Mouse (Mus musculus) kidney, postnatal 25 days (tissue): ENCODE measurements around the gene Rhebl1.

Experiments used
- DNase-seq, 2 experiments: peaks; one replicate each; pipeline ENCODE4 v3.0.0; 2021; ENCODE audit warnings: mixed read lengths in 2 of 2

Rhebl1 gene

DNA sequence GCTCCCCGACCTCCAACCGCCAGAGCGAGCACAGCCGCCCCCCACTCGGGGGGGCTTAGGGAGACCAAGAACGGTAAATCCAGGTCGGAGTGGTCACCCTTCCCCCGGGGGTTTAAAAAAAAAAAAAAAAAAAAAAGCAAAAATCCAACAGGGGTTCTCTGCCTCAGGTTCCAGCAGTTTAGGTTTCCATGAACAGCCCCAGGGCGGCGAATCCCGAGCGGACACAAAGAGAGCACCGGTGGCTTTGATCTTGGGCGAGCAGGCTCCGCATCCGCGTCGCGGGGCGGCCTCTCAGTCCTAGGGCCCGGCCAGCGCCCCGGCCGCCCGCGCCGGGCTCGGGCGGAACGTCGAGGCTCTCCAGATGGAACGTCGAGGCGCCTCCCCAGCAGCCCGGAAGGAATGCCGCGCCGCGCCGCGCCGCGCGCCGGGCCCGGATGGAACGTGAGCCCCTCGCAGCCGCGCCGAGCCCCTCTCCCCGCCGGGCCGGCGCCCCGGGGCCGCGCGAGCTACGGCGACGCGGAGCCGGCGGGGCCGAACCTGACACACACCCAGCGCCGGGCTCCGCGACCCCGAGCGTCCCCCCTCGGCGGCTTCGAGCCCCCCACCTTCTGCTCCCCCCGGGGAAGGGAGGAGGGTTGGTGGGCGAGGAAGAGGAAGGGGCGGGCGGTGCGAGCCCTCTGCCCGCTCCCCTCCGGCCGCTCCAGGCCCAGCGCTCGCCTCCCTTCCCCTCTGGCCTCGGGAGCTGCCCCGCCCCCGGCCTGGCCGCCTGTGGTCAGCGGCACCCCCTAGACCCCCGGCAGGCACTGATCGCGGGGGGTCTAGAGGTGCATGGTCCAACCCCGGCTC lies 23.0 kb downstream of the Rhebl1 start, which contains the start of gene Kmt2d:
Kmt2d (minus strand) TSS at position 135 of the 846 bp plus-strand sequence.
- peak; percentile 42 to 69 for DNase-seq

DNA sequence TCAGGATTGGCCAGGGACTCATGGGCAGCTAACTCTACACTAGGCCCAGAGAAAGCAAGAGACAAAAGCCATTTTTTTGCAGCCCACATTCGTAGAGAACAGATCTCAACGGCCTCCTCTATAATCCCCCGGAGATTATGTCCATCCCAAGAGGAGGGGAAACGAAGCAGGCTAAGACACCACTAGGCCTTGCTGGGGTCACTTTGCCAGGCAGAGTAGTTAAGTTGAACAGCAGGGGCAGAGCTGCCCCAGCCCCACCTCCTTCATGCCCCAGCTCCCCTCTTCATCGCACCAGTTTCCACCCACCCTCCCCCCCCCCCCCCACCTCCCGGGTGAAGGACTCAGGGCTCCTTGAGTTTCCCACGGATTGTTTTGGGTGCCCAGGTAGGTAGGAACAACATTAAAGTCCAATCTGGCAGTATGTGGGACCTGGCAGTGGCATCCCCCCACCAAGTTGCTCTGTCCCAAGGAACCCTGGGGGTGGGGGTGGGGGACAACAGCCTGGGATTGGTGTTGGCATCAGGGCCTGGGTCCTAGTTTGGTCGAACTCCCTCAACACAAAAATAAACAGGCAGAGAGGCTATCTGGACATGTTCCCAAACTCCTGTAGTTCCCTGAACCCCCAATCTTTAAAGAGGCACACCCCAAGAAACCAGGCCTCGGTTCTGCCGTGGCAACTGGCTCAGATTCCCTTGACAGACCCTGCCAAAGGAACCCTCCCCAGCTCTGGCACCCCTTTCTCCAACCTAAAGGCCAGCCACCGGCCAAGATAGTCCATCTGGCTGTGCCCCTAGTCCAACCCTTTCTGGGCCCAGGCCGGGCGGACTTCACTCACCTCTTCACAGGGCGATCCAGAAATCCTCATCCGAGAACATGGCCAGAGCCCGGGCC lies 23.9 kb downstream of the Rhebl1 start:
- DNase-seq, result peak; percentile 53 to 78

DNA sequence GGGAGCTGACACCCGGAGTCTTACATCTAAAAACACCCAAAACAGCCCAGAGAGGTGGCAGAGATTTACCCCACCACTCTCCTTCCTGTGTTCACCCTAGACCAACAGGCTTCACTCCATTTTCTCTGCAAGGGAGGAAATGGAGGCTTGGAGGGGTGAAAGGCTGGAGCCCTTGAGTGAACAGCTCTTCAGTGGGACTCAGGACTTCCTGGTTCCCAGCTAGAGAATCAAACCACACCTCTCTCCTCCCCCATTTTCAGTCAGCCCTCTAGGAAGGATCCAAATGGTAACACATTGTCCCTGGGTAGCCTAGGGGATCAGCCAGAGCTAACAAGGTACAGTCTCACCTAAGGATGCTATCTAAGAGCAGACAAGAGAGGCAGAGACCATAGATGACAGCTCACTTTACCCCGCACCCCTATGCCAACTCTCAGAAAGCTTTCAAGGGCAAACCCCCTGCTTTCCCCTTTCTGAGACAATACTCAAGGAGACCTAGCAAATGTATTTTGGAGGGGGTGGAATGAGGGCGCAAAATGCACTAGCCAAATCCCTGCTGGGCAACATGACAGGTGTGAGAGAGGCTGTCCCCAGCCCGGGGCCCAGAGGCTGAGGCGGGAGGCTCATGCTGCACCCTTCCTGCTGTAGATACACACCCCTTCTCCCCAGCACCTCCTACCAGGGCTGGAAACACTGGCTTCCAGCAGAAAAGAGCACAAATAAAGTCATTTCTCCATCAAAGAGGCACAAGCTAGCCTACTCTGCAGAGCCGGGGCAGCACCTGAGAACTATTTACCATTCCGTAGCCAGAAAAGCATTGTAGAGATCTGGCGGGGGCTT lies 24.8 kb downstream of the Rhebl1 start:
- no peak for DNase-seq

DNA sequence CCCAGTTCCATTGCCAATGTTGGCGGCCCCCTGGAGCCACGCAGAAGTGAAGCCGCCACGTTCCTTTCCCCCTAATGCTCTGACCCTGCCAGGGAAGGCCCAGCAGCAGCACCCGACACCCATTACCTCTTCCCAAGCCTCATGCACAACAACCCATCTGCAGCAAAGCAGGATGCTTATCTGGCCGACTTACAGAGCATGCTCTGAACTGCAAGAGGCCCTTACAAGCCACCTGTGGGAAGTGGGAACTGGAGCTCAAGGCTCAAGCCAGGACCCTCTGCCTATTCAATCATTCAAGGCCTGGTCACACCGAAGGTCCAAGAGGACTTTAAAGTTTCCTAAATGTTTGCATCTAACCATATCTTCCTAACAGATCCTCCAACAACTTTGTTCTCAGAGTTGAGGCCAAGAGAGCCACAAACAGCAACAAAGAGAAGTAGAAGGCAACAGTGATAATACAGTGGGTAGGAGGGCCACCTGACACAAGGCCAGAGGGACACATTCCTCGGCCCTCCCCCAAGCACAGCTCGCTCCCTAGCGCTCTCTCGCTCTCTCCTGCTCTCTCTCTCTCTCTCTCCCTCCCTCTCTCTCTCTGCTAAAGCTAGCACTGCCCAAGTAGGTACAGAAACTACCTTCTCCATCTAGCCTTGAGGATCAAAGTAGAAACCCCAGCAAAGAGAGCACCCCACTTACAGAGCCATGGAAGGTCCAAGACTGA lies 25.8 kb downstream of the Rhebl1 start:
- DNase-seq, result no peak

DNA sequence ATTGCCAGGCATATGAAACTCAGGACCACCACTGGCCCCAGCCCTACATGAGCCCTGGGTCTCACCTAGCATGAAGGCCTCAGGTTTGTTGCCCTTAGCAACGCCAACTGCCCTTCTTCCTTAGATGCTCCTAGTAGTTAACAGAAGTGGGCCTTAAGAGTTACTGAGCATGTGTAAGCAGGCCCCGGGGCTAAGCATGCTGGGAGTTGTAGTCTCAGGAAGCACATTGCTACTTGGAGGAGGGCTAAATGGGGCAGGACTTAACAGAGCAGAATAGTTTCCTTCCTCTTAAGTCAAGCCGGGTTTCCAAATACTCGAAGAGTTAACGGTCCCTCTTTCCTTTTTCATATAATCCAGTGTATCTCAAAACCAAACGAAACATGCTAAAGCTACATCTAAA lies 27.0 kb downstream of the Rhebl1 start:
- peak; percentile 67 to 80 for DNase-seq

DNA sequence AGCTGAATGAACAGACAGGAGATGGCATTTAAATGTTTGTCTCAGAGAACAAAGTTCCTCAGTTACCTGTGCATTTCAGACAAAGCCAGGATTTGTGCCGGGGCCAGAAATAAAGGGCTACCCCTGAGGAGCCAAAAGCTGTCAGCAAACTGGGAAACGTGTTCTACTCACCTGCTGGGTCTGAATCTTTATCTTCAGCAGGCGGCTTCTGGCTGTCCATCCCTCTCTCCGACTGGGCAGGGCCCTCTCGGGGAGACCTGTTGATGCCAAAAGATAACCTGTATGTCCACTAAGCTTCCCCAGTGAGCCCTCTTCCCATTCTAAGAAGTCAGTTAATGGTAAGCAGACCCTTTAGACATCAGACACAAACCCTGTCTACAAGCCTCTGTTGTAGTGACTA lies 27.8 kb downstream of the Rhebl1 start:
- DNase-seq, result no peak

DNA sequence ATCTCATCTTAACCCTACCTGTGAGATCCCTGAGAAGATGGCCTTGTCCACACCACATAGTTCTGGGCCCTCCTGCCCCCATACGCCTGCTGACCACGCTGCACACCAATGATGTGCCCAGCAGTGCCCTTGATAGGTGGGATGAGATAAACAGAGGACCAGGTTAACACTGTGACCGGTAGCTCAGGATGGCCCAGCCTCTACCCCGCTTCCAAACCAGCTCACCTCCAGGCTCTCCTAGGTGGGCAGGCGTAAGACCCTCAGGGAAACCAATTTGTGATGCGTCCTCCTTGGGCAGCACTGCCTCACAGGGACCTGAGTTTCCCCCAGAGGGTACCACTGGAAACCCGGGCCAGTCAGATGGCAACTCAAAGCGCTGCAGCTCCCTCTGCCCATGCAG lies 28.6 kb downstream of the Rhebl1 start:
- DNase-seq, result no peak

DNA sequence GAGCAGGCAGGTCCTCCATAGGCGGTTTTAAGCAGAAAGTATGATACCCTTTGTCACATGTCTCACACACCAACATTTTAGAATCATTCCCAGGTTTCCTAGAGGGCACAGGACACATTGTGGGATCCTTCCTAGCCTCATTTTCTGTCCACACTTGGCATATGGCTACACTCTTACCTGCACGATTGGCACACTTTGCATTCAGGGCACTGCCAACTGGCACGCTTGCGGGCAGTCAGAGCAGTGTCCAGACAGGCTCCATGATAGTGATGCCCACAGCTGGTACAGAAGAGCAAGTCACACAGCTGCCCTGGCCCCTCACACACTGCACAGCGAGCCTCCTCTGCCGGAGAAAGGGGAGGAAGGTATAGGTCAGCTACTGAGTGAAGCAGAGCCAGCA lies 29.4 kb downstream of the Rhebl1 start:
- DNase-seq, result no peak

DNA sequence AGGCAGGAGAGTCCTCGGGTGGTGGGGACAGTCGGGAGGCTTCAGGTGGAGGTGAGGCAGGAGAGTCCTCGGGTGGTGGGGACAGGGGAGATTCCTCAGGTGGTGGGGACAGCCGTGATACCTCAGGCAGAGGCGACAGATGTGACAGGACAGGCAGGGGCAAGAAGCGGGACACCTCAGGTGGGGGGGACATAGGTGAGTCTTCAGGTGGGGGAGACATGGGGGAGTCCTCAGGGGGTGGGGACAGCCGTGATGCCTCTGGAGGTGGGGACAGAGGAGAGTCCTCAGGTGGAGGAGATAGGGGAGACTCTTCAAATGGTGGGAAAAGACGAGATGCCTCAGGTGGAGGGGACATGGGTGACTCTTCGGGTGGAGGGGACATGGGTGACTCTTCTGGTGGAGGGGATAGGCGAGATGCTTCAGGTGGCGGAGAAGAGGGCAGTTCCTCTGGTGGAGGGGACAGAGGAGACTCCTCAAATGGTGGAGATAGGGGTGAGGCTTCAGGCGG lies 30.8 kb downstream of the Rhebl1 start:
- DNase-seq, result peak in 1 of 2 experiments; percentile 42

DNA sequence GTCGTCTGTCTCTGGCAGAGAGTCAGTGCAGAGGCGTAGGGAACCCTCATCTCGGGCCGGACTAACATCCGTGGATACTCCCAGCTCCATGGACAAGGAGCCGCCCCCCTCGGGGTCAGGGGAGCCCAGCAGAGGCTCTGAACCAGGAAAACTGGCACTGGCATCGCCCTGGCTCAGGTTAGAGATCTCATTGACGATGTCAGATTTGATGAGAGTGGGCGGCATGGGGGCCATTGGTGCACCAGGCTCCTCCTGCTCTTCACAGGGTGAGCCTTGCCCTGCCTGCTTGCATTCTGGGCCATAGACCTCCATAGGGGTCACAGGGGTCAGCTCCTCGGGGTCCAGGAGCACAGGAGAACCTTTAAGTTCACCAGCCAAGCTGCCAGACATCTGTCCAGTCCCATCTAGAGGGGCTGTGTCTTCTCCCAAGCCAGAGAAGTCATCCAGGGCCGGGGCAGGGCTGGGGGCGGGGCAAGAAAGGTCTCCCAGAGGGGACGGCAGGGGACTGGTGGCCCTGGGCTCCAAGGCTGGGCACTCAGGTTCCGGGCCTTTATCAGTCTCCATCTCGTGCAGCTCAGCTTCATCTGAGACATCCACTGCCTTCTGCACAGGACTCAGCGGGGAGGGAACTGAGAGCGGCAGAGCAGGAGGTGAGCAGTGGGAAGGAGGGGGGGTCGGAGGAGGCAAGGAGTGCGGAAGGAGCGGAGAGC lies 32.5 kb downstream of the Rhebl1 start:
- no peak for DNase-seq

DNA sequence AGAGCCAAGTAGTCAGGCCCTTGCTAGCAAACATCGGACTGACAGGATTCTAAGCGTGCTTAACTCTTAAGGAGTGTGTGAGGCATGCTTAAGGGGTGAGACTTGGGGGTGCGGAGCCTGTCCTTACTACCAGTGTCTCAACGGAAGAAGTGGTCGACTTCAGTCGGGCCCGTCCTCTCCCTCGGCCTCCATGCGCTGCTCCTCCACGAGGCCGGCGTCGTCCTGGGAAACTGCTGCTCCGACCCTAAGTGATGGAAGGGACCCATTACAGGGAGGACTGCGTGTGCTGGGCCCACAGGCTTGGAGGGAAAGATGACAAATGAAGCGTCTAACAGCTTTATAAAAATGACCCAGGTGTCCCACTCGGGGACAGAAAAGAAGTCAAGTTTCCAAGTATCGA lies 33.4 kb downstream of the Rhebl1 start:
- DNase-seq, result no peak

DNA sequence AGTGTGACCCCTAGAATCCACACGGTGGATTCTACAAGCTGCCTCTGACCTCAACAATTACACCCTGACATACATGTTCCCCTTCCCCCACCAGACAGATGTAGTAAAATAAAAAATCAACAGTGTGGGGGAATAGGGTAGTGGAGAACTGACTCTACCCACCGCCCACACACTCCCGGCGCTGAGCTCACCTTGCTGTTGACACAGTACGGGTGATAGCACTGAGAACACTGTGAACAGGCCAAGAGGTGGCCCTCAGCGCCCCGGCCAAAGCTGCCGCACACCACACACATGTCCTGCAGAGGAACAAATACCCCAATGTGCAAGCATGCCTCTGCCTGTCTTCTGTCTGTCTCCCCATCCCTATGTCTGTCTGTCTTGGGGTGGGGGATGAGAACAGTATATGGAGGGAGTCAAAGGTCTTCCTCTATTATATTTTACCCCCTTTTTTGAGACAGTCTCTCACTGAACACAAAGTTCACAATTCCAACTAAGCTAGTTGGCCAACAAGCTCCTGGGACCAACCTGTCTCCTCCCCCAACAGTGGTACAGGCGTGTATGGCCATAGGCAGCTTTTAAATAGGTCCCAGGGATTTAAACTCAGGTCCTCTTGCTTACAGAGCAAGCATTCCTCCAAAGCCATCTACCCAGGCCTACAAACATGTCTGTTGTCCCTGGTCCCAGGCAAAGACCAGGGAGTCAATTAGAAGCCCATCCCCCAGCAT lies 34.9 kb downstream of the Rhebl1 start:
- DNase-seq, result no peak

DNA sequence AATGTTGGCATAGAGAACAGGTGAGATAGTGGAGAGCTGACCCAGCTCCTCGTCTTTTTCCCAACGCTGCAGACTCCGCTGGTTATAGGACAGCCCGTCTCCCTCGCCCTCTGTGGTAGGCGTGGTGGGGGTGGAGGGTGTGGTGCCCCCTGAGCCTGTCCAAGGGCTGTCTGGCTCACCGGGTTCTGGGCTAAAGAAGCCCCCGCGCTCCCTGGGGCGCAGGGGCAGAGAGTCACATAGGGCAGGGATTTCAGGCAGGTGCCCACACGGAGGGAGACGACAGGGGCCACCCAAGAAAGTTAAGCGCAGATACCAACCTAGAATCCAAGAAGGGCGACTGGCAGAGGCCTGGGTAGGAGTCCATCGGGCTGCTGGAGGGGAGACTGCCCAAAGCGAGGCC lies 40.1 kb downstream of the Rhebl1 start:
- DNase-seq, result no peak

DNA sequence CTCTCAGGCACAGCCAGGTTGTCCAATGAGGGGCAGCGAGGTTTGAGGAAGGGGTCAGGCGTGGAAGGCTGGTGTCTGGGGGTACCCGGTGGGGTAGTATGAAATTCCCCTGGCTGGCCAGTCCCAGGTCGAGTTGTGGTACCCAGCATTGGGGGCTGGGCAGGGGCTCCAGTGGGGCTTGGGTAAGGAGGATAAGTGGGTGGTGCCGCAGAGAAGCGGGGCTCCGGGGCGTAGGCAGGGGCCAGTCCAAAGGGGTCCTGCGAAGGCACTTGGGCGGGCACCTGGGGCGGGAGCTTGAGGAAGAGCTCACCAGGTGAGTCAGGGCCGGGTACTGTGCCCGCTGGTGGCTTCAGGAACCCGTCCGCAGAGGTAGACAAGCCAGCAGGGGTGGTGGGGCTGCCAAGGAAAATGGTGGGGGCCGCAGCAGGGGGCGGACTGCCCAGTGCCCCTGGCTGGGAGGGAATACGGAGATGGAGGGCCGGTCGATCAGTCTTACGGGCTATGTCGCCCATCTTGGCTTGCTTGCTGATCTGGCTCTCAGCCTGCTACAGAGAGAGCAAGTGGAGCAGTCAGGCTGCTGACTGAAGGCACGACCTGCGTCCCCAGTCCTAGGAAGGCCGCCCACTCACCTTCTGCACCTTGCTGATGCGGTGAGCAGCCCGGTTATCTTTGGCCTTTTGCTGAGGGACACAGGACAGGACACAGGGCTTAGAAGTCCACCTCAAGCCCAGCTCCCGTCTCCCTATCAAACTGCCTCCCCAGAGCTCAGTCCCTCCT lies 41.0 kb downstream of the Rhebl1 start:
- DNase-seq, result peak in 1 of 2 experiments; percentile 43

DNA sequence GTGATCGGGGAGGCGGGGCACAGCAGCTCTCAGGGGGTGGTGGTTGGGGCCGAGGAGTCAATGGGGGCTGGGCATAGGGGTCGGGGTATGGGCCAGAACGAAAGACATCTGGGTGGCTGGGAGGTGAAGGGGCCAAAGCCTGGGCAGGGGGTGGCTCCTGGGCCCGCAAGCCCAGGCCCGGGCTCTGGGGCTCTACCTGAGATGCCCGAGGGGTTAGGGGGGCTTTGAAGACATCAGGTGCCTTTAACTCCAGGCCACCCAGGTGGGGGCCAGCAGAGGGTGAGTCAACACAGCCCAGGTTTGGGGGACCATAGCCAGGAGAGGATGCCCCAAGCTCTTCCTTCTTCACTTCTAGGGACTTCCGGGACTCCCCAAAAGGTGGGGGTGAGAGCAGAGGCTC lies 41.6 kb downstream of the Rhebl1 start:
- DNase-seq, result peak in 1 of 2 experiments; percentile 39

DNA sequence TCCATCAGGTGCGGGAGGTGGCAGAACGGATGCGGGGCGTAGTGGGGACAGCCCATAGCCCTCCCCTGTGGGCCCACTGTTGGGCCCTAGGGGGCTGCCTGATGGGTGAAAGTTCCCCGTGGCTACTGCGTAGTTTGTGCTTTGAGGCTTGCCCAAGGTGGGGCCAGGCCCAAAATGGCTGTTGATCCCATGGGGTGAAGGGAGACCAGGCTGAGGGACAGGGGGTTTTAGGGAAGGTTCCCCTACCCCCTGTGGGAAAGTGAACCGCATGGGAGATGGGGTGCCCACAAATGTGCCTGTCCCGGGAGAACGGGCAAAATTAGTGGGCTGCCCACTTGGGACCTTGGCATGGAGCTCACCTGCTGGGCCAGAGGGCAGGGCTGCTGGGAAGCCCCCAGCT lies 42.3 kb downstream of the Rhebl1 start:
- DNase-seq, result no peak

DNA sequence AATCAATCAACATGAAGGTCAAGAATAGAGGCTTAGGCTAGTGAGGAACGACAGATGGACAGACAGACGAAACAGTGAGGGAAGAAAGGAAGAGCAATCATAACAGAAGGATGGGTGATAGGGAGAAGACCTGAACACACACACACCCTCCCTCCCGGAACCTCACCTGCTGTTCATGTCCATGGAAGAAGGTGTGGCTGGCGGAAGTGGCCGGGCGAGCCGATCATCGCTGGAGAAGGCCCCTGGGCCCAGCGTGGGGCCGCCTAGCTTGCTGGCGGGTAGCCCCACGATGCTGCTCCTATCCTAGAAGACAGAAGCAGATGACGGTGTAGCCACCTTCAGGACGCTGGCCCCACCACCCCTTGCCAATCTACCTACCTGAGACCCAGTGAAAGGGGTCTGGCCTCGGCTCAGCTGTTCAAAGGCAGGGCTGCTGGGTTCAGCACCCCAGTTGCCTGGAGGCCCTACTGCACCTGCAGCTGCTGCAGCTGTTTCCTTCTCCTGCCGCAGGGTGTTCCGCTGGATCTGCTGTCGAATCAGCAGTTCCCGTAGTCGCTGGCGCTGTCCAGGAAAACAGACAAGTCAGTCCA lies 43.0 kb downstream of the Rhebl1 start:
- peak in 1 of 2 experiments; percentile 39 for DNase-seq

DNA sequence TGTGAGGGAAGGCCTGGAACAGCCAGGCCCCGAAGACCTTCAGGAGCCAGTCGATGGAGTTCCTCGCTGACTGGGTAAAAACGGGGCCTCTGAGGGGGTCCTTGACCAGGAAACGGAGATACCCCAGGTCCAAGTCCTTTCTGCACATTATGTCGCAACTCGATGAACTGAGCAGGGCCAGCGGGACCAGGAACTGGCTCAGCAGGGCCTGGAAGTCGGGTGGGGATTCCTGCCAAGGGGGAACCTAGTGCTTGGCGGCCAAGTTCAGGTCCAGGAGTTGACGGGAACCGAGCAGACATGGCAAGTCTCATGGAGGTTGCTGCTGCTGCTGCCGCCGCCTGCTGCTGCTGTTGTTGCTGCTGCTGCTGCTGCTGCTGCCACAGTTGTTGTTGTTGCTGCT lies 43.7 kb downstream of the Rhebl1 start:
- DNase-seq, result no peak

DNA sequence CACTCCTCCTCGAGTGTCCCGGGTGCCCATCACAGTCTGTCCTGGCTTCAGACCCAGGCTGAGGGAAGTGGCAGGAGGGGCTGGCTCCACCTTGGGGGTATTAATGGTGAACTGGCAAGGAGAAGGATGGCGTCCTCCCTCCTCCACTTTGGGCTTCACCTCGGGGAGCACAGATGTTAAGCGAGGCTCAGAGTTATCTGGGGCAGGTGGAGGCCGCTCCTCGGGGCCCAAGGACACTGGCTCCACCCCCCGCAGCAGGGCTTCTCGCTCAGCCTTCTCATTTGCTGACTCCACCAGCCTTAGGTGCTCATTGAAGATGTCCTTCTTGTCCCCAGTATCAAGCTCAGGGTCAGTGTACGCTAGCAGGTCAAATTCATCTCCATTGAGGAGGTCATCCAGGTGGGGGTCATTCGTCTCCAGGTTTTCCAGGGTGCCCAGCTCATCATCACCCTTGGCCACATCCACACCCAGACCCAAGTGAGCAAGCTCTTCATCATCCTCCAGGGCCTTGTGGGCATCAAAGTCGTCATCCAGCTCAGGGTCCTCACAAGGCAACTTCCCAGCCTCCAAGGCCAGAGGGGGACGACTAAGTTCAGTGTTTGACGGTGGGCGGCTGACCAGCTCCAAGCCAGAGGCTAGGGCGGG lies 44.3 kb downstream of the Rhebl1 start:
- DNase-seq, result no peak
